ENCODE assay signal across 9 mouse cellular contexts in genomic region chr2:155629231-155629661, GRCm38 (mm10). TPM values are rescaled to one million over a fixed set of nuclear protein-coding genes. Genes with fewer than 3 reads are reported as not detected.
A peak's percentile ranks its signal among the peaks of the same experiment; 100 is the strongest.
DNase-seq lines count a peak whose midpoint lies in the region; ATAC-seq lines count a peak whose summit lies in the region.
"Had no signal": no experiment of that assay in that cellular context is flagged by ENCODE, and none has a peak within 500 bp of the region (broad histone marks: within the 10 kb centered on the region; RNA-seq: fewer than 3 reads in every experiment).

No protein-coding gene starts in this region.

- H3K4me3 ChIP-seq in hindbrain, embryonic 12.5 days: peak overlapping the region; percentile 28
- peak overlapping the region; percentile 41 for H3K4me3 ChIP-seq in limb, embryonic 12.5 days (replicated peaks)

- intact Hi-C loops in heart, postnatal 14 days (cut with DNase I): no loop called here

- H3K27ac ChIP-seq in hindbrain, embryonic 12.5 days: no peak overlapping the region
- H3K27ac ChIP-seq in limb, embryonic 12.5 days: no peak overlapping the region

- peaks cover 87% of the 10 kb centered on the region for H3K27me3 ChIP-seq in hindbrain, embryonic 12.5 days
- peaks cover 98% of the 10 kb centered on the region for H3K27me3 ChIP-seq in limb, embryonic 12.5 days
- H3K27me3 ChIP-seq: CH12.LX had no signal

- peak; percentile 12; the same call in 1 of the 2 replicates for ATAC-seq in hindbrain, embryonic 12.5 days (ENCODE audit: low FRiP score)
- no peak for ATAC-seq in limb, embryonic 12.5 days (ENCODE audit: insufficient number of reproducible peaks, insufficient read depth, low FRiP score, low TSS enrichment, low read depth)

- H3K4me2 ChIP-seq in hindbrain, embryonic 12.5 days (replicated peaks): peak overlapping the region; percentile 62
- H3K4me2 ChIP-seq in limb, embryonic 12.5 days: peak overlapping the region; percentile 74

- peaks cover 31% of the 10 kb centered on the region for H3K36me3 ChIP-seq in hindbrain, embryonic 12.5 days
- H3K36me3 ChIP-seq in limb, embryonic 12.5 days: peaks cover 32% of the 10 kb centered on the region

- 3% methylated on average over 34 of the region's 35 CpGs for WGBS in hindbrain, embryonic 12.5 days
- 2% methylated on average over 35 of the region's 35 CpGs for WGBS in limb, embryonic 12.5 days

- peak; percentile 90 for DNase-seq in heart, adult 11 months
- no peak for DNase-seq in heart, postnatal 14 days
- DNase-seq in Muller cell, postnatal 12 days (ENCODE audit: inconsistent ontology term): peak; percentile 45
- peak; percentile 73 for DNase-seq in embryo, embryonic 11 days
- peak; percentile 63 for DNase-seq in neural tube, embryonic 10.5 days (ENCODE audit: extremely low spot score, low spot score)
- DNase-seq in adipocyte (ENCODE audit: low spot score): no peak

- peak overlapping the region; percentile 62 for H3K9ac ChIP-seq in hindbrain, embryonic 12.5 days
- peak overlapping the region; percentile 47 for H3K9ac ChIP-seq in limb, embryonic 12.5 days (replicated peaks)

- H3K4me1 ChIP-seq in hindbrain, embryonic 12.5 days: peaks cover 32% of the 10 kb centered on the region
- H3K4me1 ChIP-seq in limb, embryonic 12.5 days (replicated peaks): peaks cover 24% of the 10 kb centered on the region

- H3K9me3 ChIP-seq in hindbrain, embryonic 12.5 days (replicated peaks): no peaks in the 10 kb centered on the region
- H3K9me3 ChIP-seq in limb, embryonic 12.5 days: no peaks in the 10 kb centered on the region

RNA-seq across cellular contexts. Expression of gene Myh7b, which starts 18.2 kb away (rescaled TPM):
- 10 to 100 TPM; 31.7 to 37.8 TPM for total RNA-seq in heart, postnatal 14 days (2021)
- polyA plus RNA-seq in hindbrain, embryonic 12.5 days (2016; fragmentation: Nextera tagmentation; extraction: Ambion mirVana): 0.61 and 1.6 TPM in 2 replicates
- polyA plus RNA-seq in limb, embryonic 12.5 days (2016; fragmentation: Nextera tagmentation; extraction: Ambion mirVana): 1.9 and 2.1 TPM in 2 replicates

RNA-seq across cellular contexts. Expression of gene Gss, which starts 36.6 kb away (rescaled TPM):
- 10 to 100 TPM; 14.5 to 15.9 TPM for total RNA-seq in heart, postnatal 14 days (2021)
- polyA plus RNA-seq in hindbrain, embryonic 12.5 days (2016; fragmentation: Nextera tagmentation; extraction: Ambion mirVana): 17.0 and 18.3 TPM in 2 replicates
- 23.8 and 23.9 TPM in 2 replicates for polyA plus RNA-seq in limb, embryonic 12.5 days (2016; fragmentation: Nextera tagmentation; extraction: Ambion mirVana)

Comparison
In these comparisons a context has a peak if more than half of its experiments do, and no peak if none do; other contexts are left out.
1. DNase-seq: peak in heart, adult 11 months (single experiment), Muller cell, postnatal 12 days (single experiment), embryo, embryonic 11 days (single experiment) and neural tube, embryonic 10.5 days (single experiment); none in heart, postnatal 14 days (0 of 2) and adipocyte (single experiment).